Mouse (Mus musculus): ENCODE data around the gene Rspo4. TPM values are rescaled to one million over a fixed set of nuclear protein-coding genes. Genes with fewer than 3 reads are reported as not detected.

The Rspo4 gene
- total RNA-seq, 2 experiments from 2014 or later: 0.20 to 0.39 TPM

DNA sequence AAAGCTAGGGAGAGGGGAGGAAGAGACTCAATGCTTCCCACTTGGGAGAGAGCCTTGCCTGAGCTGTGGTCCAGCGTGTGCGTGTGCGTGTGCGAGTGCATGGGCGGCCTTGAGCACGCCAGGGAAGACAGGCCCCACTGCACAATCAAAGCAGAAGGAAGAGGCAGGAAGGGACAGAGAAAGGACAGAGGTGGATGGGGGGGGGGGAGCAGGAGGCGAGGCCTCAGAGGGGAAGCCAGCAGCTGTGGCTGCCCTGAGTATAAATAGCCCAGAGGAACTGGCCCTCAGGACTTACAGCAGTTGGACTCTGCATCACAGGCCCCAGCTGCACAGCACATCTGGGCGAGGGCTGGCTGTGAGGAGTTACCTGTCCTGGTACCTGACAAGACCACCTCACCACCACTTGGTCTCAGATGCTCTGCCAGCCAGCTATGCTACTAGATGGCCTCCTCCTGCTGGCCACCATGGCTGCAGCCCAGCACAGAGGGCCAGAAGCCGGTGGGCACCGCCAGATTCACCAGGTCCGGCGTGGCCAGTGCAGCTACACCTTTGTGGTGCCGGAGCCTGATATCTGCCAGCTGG, 68.3 kb downstream of the Rspo4 start, which contains the start of gene Angpt4:
Gene Angpt4, plus strand, starts transcription at position 292 of the 582 bp plus-strand sequence.
- no peak for DNase-seq (ENCODE audit: low spot score in 2 of 2)

DNA sequence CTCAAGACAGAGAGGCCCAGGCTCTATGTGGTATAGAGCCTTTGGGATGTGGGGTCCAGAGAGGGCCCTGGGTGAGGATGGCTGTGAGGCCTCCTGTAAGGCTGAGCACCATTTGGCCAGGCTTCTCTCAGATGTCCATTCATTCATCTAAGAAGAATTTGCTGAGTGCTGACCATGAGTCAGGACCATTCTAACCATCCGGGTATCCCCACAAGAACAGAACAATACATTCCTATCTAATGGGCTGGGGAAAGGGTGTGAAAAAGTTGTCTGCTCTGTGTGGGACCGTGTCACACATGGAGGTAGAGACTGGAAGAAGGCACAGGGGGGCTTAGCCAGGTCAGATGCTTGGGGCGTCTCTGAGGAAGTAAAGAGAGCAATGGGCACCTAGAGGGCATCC, 69.0 kb downstream of the Rspo4 start:
- no peak for DNase-seq (ENCODE audit: low spot score in 2 of 2)

DNA sequence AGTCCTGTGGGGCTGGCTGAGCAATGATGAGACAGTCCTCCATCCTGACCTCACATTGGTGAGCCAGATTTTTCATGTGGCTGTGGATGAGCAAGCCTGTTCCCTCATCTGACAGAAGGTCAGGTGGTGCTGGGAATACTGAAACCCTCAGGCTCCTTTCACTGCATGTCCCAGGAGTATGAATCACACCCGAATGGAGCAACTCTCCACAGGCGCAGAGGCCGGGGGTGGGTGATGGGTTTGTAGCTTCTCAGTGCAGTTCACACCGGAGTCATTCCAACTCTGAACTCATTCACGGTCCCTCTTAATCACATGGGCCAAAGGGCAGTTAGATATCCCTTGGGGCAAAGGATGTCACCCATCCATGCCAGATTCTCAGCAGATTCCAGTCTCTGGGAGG, 71.4 kb downstream of the Rspo4 start:
- DNase-seq (ENCODE audit: low spot score in 2 of 2): no peak

DNA sequence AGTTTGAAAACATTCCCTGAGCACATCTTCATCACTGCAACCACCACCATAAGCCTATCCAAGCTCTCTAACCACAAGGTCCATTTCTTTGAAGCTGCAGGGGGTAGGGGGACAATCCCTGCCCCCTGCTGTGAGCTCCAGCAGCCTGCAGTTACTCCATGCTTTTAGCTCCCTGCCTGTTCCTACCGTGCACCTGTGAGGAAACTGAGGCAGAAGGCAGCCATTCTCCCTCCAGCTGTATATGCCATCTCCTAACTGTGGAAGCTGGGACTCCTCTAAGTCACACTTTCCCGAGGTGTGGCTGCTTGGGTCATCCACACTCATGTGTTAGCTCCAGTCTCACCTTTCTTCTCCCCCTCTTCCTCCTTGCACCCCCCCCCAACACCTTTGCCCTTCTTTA, 72.4 kb downstream of the Rspo4 start:
- DNase-seq (ENCODE audit: low spot score in 2 of 2): no peak

DNA sequence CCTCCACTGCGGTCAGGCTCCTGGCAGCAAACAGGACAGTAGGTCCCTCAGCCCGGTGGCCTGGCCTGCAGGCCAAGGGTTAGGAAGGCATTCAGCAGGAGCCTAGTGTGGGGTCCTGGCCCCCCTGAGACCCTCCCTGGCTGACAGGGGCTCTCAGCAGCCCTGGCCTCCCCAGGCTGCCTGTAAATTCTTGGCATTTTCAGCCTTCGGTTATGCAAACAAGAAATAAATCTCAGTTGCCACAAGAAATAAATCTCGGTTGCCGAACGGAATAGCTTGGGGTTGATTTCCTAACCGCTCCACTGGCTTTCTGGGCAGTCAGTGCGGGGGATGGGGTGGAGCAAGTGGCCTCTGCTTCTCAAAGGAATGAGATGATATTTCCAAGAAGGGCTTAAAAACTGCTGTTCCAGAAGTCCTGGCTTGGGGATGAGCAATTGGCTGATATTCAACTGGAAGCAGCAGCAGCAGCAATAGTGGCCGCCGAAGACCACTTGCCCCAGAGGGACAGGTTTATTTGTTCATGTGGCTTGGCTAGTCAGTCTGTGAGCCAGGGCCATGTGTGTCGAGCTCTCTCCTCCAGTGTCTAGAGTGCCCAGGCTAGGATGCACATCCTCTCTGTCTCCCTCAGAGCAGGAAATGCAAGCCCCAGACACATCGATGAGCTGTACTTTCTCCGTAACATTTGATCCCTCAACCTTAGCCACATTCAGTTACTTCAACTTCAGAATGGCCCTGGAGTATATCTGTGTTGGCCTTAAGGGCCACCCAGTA, 73.5 kb downstream of the Rspo4 start:
- no peak for DNase-seq (ENCODE audit: low spot score in 2 of 2)

DNA sequence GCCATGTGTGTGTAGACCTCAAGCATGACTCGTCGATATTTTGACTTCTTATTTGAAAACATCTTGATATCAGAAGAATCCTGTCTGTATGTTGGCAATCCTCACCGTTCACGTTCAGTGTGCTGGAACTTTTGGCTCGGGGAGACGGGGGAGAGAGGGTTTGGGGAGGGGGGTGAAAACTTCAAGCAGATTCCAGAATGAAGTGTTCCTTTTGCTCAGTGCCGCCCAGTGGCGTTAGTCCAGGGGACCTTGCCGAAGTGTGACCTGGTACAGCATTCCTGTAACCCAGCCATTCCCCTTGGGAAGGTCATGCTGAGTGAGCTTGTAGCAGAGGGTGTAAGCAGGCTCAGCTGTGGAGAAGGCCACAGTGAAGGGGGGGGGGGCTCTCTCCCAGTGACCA, 76.4 kb downstream of the Rspo4 start:
- DNase-seq (ENCODE audit: low spot score in 2 of 2): no peak

DNA sequence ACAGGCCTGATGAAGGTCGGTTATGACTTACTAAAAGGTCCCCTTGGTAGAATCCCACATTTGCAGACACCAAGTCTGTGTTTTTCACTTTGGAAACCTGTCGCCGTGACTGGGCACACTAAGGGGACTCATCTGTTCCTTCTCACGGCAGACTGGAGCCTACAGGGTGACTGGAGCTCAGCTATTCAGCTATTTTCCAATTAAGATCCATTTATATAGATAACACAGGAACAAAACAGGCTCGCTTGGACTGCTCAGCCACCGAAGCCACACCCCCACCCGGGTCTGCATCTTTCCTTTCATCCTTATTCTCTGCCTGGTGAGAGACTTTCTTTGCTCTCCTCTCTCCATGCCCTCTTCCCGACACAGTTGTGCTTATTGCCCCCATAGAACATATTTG, 78.3 kb downstream of the Rspo4 start:
- DNase-seq (ENCODE audit: low spot score in 2 of 2): no peak

DNA sequence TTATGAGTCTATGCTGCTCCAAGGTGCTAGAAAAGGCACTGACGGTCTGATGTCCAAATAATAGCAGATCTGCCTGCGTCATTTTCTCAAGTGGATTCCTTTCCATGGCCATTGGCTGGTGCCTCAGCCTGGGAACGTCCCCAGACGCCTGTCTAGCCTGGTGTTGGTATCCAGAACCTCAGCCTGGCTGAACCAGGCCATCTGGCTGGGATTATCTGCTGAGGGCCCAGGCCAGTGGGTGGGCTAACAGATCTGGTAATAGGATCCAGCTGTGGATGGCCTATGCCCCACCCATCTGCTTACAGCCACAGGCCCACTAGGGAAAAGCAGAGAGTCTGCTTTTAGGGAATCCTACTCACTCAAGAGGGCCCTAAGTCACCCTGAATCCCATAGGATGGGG, 78.9 kb downstream of the Rspo4 start:
- DNase-seq (ENCODE audit: low spot score in 2 of 2): no peak

Other genes with a start within 250 kb of the Rspo4 start
- gene Snph, start 210.3 kb upstream of the Rspo4 start, total RNA-seq (2021): 1 to 10 TPM; 9.1 to 9.6 TPM
- gene Rad21l, start 174.4 kb upstream of the Rspo4 start, total RNA-seq (2021): not detected
- gene Tmem74b, start 140.9 kb upstream of the Rspo4 start, total RNA-seq (2021): 1 to 10 TPM; 1.6 TPM
- 10 to 100 TPM; 51.8 to 51.9 TPM for gene Psmf1, start 98.7 kb upstream of the Rspo4 start, total RNA-seq (2021)
- gene Angpt4, start 68.3 kb downstream of the Rspo4 start, total RNA-seq (2021): under 1 TPM; 0.48 to 0.62 TPM
- 10 to 100 TPM; 13.1 to 13.4 TPM for gene Fam110a, start 137.3 kb downstream of the Rspo4 start, total RNA-seq (2021)
- gene Slc52a3, start 153.6 kb downstream of the Rspo4 start, total RNA-seq (2021): 1 to 10 TPM; 2.4 to 6.2 TPM
- under 1 TPM; 0.53 to 0.59 TPM for gene Scrt2, start 238.6 kb downstream of the Rspo4 start, total RNA-seq (2021)